Comparison of ENCODE assay signal across 17 mouse cellular contexts in genomic region chr1:52669931-52670330, GRCm38 (mm10).
"Had no signal": no experiment of that assay in that cellular context is flagged by ENCODE, and none has a peak within 500 bp of the region (broad histone marks: within the 10 kb centered on the region; RNA-seq: fewer than 3 reads in every experiment).

No protein-coding gene starts in this region.

- ATAC-seq: lung, postnatal 0 days had no signal

- H3K27me3 ChIP-seq: lung, embryonic 15.5 days; megakaryocyte, embryonic 14.5 days; midbrain, embryonic 13.5 days; midbrain, embryonic 15.5 days; neural tube, embryonic 12.5 days; stomach, embryonic 15.5 days had no signal

- DNase-seq: lung, adult 2 months; lung, postnatal 14 days; lung, postnatal 36 days; right cerebral cortex, postnatal 14 days; thymus, adult 2 months; thymus, postnatal 25 days; thymus, postnatal 4 days had no signal

- H3K27ac ChIP-seq: lung, embryonic 15.5 days; macrophage; midbrain, embryonic 13.5 days; neural tube, embryonic 12.5 days; stomach, embryonic 15.5 days; stomach, postnatal 0 days had no signal

- H3K9me3 ChIP-seq: lung, embryonic 15.5 days; midbrain, embryonic 13.5 days; midbrain, embryonic 15.5 days; neural tube, embryonic 12.5 days; stomach, embryonic 15.5 days had no signal

- H3K36me3 ChIP-seq: lung, embryonic 15.5 days; midbrain, embryonic 15.5 days; neural tube, embryonic 12.5 days; stomach, embryonic 15.5 days had no signal

- H3K4me2 ChIP-seq: lung, embryonic 15.5 days; midbrain, embryonic 11.5 days; midbrain, embryonic 13.5 days; midbrain, embryonic 15.5 days; neural tube, embryonic 12.5 days; stomach, embryonic 15.5 days had no signal

- H3K4me1 ChIP-seq: lung, embryonic 15.5 days; neural tube, embryonic 12.5 days; stomach, embryonic 15.5 days had no signal

- H3K4me3 ChIP-seq: lung, embryonic 15.5 days; megakaryocyte, embryonic 14.5 days; midbrain, embryonic 13.5 days; midbrain, embryonic 15.5 days; neural tube, embryonic 12.5 days; stomach, embryonic 15.5 days had no signal

- H3K9ac ChIP-seq: lung, embryonic 15.5 days; midbrain, embryonic 13.5 days; midbrain, embryonic 15.5 days; neural tube, embryonic 12.5 days; stomach, embryonic 15.5 days had no signal
